Mouse (Mus musculus): ENCODE measurements around the gene A630001G21Rik. TPM values are rescaled to one million over a fixed set of nuclear protein-coding genes. Genes with fewer than 3 reads are reported as not detected.

A630001G21Rik gene
- polyA plus RNA-seq, 1 experiment from 2014 or later = 1.4 TPM

GRCm38 (mm10) chr1:85692281-85692680 is 86.2 kb downstream of the A630001G21Rik start:
- Histone ChIP-seq H3K27ac (no peak overlapping the region), H3K9me3 (no peaks in the 10 kb centered on the region), H3K4me3 (no peak overlapping the region), H3K27me3 (no peaks in the 10 kb centered on the region), H3K9ac (no peak overlapping the region), H3K4me2 (replicated peaks) (no peak overlapping the region), H3K36me3 (no peaks in the 10 kb centered on the region), H3K4me1 (no peaks in the 10 kb centered on the region)
- 73% methylated on average over 1 of the region's 1 CpGs for WGBS
- no peak for ATAC-seq (ENCODE audit: low FRiP score, low read depth)

DNA sequence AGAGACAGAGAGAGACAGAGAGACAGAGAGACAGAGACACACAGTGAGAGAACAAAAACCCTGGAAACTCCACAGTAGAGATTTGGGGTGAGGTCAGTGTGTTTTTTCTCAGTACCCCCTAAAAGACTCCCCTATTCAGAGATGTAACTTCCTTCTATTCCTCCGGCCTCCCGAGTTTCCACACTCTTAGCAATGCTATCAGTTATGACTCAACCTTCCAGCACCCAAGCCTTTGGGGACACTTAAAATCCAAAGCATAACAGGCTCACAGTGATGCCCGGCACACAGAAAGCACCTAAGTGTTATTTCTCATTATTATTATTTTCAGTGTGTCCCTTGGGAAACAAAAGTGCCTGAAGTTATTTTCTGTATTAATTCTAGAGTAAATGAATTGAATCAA is 87.9 kb downstream of the A630001G21Rik start:
- ATAC-seq (ENCODE audit: low FRiP score, low read depth) = no peak
- H3K27me3 ChIP-seq = no peaks in the 10 kb centered on the region
- no peaks in the 10 kb centered on the region for H3K4me1 ChIP-seq
- H3K36me3 ChIP-seq = no peaks in the 10 kb centered on the region
- H3K27ac ChIP-seq = no peak overlapping the region
- H3K9ac ChIP-seq = no peak overlapping the region
- no peaks in the 10 kb centered on the region for H3K9me3 ChIP-seq
- no peak overlapping the region for H3K4me3 ChIP-seq
- H3K4me2 ChIP-seq (replicated peaks) = no peak overlapping the region
- 79% methylated on average over 3 of the region's 3 CpGs for WGBS

GRCm38 (mm10) chr1:85687346-85687745 is 91.1 kb downstream of the A630001G21Rik start:
- Histone ChIP-seq H3K27ac (no peak overlapping the region), H3K27me3 (no peaks in the 10 kb centered on the region), H3K4me2 (replicated peaks) (no peak overlapping the region), H3K4me1 (no peaks in the 10 kb centered on the region), H3K4me3 (no peak overlapping the region), H3K9me3 (no peaks in the 10 kb centered on the region), H3K36me3 (no peaks in the 10 kb centered on the region), H3K9ac (no peak overlapping the region)
- no peak for ATAC-seq (ENCODE audit: low FRiP score, low read depth)
- WGBS = 39% methylated on average over 5 of the region's 5 CpGs

DNA sequence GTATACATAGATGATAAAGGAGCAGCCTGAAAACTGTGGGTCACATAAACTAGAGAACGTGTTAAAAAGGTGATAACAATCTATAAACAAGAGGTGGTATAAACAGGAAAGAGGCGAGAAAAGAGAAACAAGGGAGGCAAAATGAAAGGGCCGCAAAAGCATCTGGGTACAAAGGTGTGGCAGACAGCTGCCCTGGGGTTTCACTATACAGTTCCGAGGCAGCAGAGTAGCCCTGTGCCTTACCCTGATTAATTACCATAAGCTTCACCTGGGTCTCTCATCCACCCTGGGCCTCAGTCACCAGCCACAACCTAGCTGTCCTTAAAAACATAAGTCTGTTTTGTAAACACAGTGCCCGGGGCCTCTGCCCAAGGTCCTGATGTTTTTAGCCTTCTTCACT is 91.8 kb downstream of the A630001G21Rik start:
- Histone ChIP-seq H3K9ac (no peak overlapping the region), H3K4me3 (no peak overlapping the region), H3K9me3 (no peaks in the 10 kb centered on the region), H3K27ac (no peak overlapping the region), H3K27me3 (no peaks in the 10 kb centered on the region), H3K4me2 (replicated peaks) (no peak overlapping the region), H3K36me3 (no peaks in the 10 kb centered on the region), H3K4me1 (no peaks in the 10 kb centered on the region)
- ATAC-seq (ENCODE audit: low FRiP score, low read depth) = no peak
- 45% methylated on average over 5 of the region's 5 CpGs for WGBS

DNA sequence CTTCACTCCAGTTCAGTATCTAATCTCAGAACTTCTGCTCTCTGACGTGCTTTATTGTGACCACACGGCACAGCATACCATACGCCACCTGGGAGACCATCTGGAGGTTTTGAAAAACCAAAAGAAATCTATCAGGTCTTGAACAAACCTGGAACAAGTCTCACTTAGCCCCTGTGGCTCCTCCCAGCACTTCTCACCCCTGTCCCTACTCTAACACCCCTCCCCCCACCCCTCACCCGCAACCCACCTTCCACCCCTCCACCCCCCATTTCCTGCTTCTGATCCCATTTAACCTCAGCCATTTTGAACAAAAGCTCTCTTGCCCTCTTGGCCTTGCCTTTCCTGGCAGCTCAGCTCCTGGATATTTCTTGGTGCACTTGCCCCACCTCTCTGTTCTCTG is 98.2 kb downstream of the A630001G21Rik start:
- no peaks in the 10 kb centered on the region for H3K36me3 ChIP-seq
- ATAC-seq (ENCODE audit: low FRiP score, low read depth) = no peak

More for the DNA sequence above, 98.2 kb downstream of the A630001G21Rik start:
- 56% methylated on average over 4 of the region's 4 CpGs for WGBS
- no peak overlapping the region for H3K27ac ChIP-seq
- H3K4me1 ChIP-seq = no peaks in the 10 kb centered on the region
- no peak overlapping the region for H3K9ac ChIP-seq
- no peaks in the 10 kb centered on the region for H3K27me3 ChIP-seq
- H3K4me2 ChIP-seq (replicated peaks) = no peak overlapping the region
- no peak overlapping the region for H3K4me3 ChIP-seq
- no peaks in the 10 kb centered on the region for H3K9me3 ChIP-seq

Small RNA genes lying within 50 kb of the gene (microRNA-seq; reads per million reads assigned to microRNA genes)
- gene Gm25472 = not detected
- not detected for gene Mir8096

Other genes with a start within 250 kb of the A630001G21Rik start
- not detected in 2 replicates for gene G530012D18Rik, start 203.0 kb downstream of the A630001G21Rik start, polyA plus RNA-seq (2015; fragmentation: Nextera tagmentation; extraction: Ambion mirVana)
- 1.4 TPM in 2 replicates for gene Sp110, start 179.8 kb downstream of the A630001G21Rik start, polyA plus RNA-seq (2015; fragmentation: Nextera tagmentation; extraction: Ambion mirVana)
- gene Sp140, start 178.3 kb downstream of the A630001G21Rik start, polyA plus RNA-seq (2015; fragmentation: Nextera tagmentation; extraction: Ambion mirVana) = 0.75 and 1.2 TPM in 2 replicates
- 0.94 and 1.1 TPM in 2 replicates for gene Sp100, start 128.7 kb downstream of the A630001G21Rik start, polyA plus RNA-seq (2015; fragmentation: Nextera tagmentation; extraction: Ambion mirVana)
- gene Cab39, start 14.8 kb upstream of the A630001G21Rik start, polyA plus RNA-seq (2015; fragmentation: Nextera tagmentation; extraction: Ambion mirVana) = 28.1 and 28.5 TPM in 2 replicates
- 289 and 290 TPM in 2 replicates for gene Itm2c, start 115.6 kb upstream of the A630001G21Rik start, polyA plus RNA-seq (2015; fragmentation: Nextera tagmentation; extraction: Ambion mirVana)
- 0.56 and 0.77 TPM in 2 replicates for gene 4933407L21Rik, start 149.8 kb upstream of the A630001G21Rik start, polyA plus RNA-seq (2015; fragmentation: Nextera tagmentation; extraction: Ambion mirVana)
- gene Gpr55, start 182.4 kb upstream of the A630001G21Rik start, polyA plus RNA-seq (2015; fragmentation: Nextera tagmentation; extraction: Ambion mirVana) = 0.10 TPM in 1 of 2 replicates, not detected in the other
- not detected in 2 replicates for gene Spata3, start 238.2 kb upstream of the A630001G21Rik start, polyA plus RNA-seq (2015; fragmentation: Nextera tagmentation; extraction: Ambion mirVana)